Mouse (Mus musculus): ENCODE measurements around the gene Carf.
"Not testable (repeated sequence)": the region's sequence is repeated elsewhere in the genome, so short reads cannot be mapped to it uniquely, and the experiment has no call there.

DNA sequence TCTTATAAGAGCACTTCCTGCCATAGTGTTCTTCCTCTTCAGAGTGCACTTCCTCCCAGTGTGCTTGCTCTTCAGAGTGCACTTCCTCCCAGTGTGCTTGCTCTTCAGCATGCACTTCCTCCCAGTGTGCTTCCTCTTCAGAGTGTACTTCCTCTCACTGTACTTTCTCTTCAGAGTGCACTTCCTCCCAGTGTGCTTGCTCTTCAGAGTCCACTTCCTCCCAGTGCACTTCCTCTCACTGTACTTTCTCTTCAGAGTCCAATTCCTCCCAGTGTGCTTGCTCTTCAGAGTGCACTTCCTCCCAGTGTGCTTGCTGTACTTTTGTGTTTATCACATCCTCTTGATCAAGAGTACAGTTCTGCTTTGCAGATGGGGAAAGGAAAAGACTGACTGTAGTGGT is 27.3 kb upstream of the Carf start:
- TF ChIP-seq TAL1, GATA1 (IDR thresholded peaks at IDR 0.05; ENCODE audit: low read length): not testable (repeated sequence)

Measured in erythroblast, embryonic 14.5 days (primary cell).